Mouse (Mus musculus) brain, adult 10 weeks (tissue): ENCODE data around the gene Ddx3y. TPM values are rescaled to one million over a fixed set of nuclear protein-coding genes. Genes with fewer than 3 reads are reported as not detected.

Experiments used
- polyA plus RNA-seq: library from polyadenylated mRNA; stranded (reverse); fragments of 350-450 nt; fragmentation: Illumina TruSeq; extraction: RNeasy Lipid Tissue Mini Kit (QIAGEN cat#74804); gene quantifications from one replicate; pipeline ENCODE4 v1.2.3, GENCODE M21; 2015; ENCODE audit warnings: low read depth, low replicate concordance

Ddx3y gene
- polyA plus RNA-seq = 38.5 TPM

DNA sequence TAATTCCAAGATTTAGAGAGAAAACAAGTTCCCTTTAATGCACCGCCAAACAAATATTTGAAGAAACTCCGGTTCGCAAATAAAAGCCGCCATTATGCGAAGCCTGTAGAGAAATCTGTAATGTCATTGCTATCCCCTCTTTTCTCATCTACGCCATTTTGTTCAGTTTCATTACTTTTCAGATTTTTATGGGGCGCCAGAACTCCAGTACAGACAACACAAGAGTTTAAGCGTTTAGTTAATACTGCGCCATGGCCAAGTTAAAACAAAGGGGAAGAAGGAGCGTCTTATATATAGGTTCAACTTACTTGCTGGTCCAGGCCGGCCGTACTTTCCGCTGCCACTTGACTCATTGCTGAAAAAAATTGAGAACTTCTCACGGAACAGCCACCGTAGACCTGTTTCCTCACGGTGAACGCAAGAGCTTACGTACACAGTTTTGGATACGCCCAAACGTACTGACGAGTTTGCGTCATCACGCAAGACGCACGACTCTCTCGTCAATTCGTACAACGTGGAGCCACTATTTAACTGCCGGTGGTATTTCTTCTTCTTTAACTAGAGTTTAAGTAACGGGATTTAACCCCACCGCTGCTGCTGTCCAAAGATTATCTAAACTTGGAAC is at the start of gene Ddx3y:
TSS of gene Ddx3y (minus strand) at position 459 of the 625 bp plus-strand sequence.

DNA sequence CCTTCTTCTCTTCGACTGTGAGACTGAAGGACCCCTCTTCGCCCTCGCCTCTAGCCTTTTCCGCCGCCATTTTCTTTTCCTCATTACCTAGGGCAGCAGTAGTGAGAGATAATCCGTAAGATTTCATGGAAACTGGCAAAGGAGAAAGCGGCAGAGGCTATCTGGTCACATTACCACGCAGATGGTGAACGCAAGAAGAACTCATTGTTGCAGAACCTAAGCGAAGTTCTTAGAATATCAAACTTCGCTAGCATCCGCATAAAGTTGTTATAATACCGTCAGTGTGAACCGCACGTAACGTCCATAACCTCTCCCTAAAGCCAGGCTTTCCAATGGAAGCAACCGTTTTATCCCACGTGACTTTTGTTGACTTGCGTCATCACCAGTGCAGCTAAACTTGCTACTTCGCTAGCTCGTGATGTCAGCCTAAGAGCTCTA is 41.0 kb downstream of the Ddx3y start, which contains the start of gene Uty:
TSS of gene Uty (minus strand) at position 334 of the 438 bp plus-strand sequence.

Other genes starting within 250 kb of the Ddx3y start
- 15.2 TPM for gene Uty, start 40.9 kb downstream of the Ddx3y start, polyA plus RNA-seq
- not detected for gene Usp9y, start 173.2 kb upstream of the Ddx3y start, polyA plus RNA-seq